Mouse (Mus musculus) adrenal gland, postnatal 36 days (tissue): Measurements from ENCODE around the gene Robo4. TPM values are rescaled to one million over a fixed set of nuclear protein-coding genes. Genes with fewer than 3 reads are reported as not detected.

ENCODE experiments used
- DNase-seq, 2 experiments: peaks; one replicate each; pipeline ENCODE4 v3.0.0; 2021; ENCODE audit warnings: mixed read lengths in 1 of 2
- total RNA-seq, 2 experiments: library from RNA; stranded (reverse); gene quantifications; 2 replicates each; pipeline ENCODE4 v1.2.3; 2021

The Robo4 gene
- total RNA-seq, 2 experiments from 2014 or later = 21.7 to 33.5 TPM

DNA sequence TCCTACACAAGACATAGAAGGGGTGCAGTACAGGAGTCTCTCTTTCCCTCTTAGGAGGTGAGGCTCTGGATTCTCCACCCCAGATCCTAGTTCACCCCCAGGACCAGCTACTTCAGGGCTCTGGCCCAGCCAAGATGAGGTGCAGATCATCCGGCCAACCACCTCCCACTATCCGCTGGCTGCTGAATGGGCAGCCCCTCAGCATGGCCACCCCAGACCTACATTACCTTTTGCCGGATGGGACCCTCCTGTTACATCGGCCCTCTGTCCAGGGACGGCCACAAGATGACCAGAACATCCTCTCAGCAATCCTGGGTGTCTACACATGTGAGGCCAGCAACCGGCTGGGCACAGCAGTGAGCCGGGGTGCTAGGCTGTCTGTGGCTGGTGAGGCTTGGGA is 804 bp downstream of the Robo4 start:
- no peak for DNase-seq

DNA sequence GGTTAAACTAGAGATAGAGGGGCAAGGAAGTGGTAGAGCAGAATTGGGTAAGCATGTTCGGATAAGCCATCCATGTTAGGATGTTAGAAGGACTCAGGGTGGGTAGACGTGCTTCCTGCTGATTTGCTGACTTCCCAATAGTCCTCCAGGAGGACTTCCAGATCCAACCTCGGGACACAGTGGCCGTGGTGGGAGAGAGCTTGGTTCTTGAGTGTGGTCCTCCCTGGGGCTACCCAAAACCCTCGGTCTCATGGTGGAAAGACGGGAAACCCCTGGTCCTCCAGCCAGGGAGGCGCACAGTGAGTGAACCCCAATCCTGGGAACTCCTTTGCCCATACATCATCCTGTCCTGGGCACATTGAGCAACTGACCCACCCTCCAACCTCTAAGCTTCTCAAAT is 1.3 kb downstream of the Robo4 start:
- no peak for DNase-seq

DNA sequence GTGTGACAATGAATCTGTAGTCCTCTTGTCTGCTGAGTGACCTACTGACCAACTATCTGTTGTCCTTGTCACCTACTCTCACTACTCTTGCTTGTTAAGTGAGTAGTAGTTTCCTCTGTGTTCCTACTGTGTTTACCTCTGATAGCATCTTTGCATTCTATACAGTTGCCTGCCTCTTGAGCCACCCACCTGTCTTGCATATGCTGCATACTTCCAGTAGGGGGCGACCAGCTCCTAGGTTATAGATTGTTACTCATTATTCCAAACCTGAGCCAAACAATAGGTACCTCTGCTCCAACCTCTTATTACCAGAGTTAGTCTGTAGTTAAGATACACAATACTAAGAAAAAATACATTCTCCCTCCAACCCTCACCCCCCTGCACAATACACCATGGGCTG is 4.7 kb downstream of the Robo4 start:
- DNase-seq = peak in 1 of 2 experiments; percentile 49

DNA sequence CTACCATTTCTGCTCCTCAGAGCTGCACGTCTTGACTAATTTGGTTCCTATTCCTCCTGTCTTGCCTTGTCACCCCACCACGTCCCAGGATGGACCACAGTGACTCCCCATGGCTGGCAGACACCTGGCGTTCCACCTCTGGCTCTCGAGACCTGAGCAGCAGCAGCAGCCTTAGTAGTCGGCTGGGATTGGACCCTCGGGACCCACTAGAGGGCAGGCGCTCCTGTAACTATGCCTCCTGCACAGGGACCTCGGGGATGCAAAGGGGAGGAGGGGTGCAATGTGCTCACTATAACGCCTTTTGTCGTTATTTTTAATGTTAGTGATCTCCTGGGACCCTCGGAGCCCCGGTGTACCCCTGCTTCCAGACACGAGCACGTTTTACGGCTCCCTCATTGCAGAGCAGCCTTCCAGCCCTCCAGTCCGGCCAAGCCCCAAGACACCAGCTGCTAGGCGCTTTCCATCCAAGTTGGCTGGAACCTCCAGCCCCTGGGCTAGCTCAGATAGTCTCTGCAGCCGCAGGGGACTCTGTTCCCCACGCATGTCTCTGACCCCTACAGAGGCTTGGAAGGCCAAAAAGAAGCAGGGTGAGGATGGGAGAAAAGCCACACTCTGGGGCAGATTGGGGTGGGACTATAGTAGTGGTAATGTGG is 6.3 kb downstream of the Robo4 start:
- no peak for DNase-seq

DNA sequence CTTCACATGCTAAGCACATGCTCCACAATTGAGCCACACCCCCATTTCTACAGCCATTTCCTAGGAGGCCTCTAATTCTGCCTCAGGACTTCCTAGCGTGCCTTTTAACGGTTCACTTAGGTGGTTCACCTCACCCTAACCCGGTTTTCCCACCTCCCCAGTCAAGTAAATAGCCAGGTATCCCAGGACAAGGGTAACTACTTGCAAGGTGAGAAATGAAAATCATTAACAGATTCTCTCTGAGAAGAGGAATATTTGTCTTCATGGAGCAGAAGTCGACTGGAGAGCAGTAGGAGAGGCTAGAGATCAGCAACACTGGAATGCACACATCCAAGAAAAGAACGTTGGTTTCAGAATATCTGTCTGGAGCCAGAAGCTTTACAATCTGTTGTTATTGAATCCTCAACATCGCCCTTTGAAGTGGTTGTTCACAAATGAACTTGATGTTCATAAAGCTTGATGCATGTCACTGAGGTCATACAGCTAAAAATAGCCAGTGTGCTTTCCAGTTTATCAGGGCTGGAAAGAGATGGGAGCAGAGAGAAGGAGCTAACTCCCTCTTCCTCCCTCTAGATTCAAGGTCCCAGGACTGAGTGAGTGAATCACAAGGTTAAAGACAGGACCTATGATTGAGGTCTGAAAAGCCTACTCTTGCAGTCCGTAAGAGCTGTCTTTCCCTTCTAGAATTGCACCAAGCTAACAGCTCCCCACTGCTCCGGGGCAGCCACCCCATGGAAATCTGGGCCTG is 8.2 kb downstream of the Robo4 start:
- DNase-seq = peak in 1 of 2 experiments; percentile 34

DNA sequence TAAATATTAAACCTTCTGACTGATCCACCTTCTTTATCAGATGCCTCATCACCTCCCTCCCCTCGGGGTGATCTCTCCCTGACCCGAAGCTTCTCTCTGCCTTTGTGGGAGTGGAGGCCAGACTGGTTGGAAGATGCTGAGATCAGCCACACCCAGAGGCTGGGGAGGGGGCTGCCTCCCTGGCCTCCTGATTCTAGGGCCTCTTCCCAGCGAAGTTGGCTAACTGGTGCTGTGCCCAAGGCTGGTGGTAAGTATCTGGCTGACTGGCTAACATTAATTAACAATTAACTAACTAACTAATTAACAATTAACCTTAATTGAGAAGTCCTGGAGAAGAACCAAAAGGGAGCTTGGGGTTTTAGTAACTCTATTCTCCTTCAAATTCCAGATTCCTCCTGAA is 11.3 kb downstream of the Robo4 start:
- no peak for DNase-seq

DNA sequence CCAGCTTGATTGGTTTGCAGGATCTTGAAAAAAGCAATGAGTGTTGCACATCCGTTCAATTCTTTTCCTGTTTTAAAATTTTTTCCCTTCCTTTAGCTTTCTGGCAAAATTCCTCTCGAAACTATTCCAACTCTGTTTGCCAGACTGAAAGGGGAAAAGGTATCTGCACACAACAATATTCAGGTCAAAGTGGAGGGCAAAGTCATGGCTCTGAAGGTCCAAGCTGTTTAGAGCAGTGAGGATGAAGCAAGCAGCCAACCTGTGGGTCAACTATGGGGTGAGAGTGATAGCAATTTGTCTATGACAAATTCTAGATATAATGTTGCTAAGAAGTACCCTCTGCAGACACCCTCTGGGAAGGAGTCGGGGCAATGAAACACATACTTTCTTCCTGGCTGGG is 13.0 kb downstream of the Robo4 start:
- no peak for DNase-seq

DNA sequence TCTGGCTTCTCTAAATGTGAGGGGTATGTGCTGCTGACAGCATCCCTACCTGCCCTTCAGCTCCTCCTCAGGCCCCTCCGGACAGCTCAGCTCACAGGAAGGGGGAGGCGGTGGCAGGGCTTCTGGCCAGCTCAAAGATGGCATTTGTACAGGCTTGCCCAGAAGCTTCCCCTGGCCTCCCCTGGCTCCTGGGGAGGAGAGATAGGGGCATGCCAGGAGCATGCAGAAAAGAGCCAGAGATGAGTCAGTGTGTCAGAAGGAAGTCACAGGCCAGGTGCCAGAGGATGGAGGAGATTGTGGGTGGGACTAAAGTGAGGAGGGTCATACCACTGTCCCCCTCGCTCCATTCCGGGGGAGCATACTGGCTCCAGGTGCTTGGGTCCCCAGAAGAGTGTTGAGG is 17.1 kb downstream of the Robo4 start:
- DNase-seq = no peak

DNA sequence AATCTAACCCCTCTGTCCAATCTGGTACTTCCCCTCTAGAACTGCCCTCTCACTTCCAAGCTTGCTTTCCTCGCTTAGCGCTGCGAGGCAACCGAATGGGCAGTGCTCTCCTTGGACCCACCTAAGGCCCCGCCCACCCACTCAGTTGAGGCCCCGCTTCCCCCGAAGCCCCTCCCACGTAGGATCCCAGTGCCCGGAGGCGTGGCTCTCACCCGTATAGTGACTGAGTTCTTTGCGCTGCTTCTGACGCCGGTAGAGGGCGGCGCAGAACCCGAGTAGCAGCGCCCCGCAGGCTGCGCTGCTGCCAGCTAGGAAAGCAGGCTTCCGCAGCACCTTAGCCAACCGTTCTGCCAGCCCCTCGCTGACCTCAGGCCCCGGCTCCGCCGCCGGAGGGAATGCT is 19.0 kb downstream of the Robo4 start:
- peak; percentile 88 to 93 for DNase-seq

DNA sequence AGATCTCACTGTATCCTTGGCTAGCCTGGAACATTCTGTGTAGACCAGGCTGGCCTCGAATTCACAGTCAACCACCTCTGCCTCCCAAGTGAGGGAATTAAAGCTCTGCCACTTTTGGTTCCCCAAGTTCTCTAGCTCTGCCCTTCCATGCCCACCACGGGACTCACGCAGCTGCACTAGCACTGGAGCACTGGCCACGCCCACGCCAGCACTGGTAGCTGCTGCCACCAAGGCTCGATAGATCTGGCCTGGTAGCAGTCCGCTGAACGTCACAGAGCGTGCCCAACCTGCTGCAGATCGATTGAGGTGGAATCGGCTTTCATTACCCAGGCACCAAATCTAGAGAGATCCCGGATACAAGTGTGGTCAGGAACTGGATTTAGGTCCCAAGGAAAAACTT is 19.5 kb downstream of the Robo4 start:
- peak; percentile 45 to 68 for DNase-seq

DNA sequence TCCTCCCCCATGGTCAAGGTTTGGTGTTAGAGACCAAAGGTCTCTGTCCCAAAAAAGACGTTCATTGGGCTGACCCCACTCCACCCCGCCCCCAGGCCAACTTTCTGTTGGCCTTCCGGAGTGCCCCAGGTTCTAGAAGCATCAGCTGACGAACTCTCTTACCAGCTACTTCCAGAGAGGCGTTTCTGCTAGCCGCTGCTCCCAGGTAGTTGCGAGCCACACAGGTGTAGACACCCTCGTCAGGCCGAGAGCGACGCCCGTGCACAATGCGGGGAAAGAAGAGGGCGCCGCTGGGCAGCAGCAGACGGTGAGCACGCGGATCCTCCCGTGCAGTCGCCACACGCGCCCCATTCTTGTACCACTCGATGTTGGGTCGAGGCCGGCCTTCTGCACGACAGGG is 27.6 kb downstream of the Robo4 start:
- DNase-seq = no peak

DNA sequence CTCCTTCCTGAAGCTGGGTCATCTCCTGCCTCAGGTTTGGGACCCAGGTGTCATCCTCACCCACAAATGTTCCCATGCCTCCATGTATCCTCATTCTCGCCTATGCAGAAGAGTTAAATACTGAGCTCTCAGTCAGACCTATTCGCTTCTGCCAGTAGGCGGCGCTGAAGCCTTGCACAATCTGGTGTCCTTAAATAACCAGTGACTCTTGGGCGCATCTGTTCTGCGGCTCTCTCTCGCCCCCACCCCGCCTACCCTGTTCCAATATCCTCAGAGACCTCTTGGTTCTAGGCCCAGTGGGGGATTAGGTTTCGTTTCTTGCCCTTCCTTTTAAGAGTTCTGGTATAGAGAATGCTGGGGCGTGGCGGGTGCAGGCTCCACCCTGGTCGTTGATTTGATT is 28.9 kb downstream of the Robo4 start:
- peak; percentile 86 to 88 for DNase-seq

DNA sequence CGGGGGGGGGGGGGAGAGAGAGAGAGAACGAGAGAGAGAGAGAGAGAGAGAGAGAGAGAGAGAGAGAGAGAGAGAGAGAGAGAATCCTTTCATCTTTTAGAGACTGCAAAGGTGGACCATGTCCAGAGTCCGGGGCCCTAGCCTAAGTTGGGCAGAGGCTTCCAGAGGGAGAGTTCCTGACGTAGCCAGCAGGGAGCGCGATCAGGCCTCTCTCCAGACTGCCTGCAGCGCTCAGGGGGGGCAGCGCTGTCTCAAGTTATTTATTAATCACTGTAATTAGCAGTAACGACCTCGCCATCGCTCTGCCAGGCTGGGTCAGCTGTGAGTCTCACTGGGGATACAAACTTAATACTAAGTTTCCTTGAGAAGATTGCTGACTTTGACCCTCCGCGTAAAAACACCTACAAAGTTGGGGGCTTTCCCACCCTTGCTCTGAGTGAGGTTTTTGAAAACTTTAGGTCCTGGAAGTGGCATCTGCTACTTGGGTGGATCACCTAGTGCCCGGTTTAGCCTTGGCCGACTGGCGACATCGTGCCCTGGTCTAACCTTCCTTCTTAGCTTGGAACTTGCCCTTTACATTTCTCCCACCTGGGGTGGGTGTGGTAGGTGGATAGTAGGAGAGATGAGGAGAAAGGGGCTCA is 30.4 kb downstream of the Robo4 start:
- peak; percentile 70 to 76 for DNase-seq

DNA sequence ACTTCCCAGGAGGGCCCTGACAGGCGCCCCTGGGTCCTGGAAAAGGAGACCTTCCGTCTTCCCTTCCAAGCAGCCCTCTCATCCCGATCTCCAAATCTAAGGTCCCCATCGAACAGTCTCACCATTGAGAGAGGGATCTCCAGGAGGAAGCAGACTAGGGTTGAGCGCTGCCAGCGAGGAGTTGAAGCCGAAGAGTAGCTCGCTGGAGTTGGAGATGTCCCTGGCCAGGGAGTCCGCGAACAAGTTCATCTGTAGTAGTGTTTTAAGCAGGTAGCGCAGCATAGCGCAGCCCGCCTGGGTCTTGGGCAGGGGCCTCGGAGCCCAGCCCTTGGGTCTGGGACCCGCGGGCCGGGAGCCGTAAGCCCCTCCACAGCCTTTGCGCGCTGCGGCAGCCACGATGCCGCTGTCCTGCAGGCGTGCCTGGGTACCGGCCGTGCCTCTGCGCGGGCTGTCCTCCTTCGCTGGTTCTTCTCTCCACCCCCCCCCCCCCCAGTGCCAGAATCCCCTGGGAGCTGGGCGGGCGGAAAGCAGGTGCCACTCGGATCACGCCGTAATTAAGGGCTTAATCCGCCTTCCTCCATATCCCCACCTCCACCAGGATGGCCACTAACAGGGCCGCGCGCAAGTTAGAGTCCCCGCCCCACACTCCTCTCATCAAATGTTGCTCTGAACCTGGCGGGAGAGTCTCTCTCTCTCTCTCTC is 31.2 kb downstream of the Robo4 start, which contains the start of gene Robo3:
Gene Robo3, minus strand, starts transcription at position 527 of the 702 bp plus-strand sequence.
- no peak for DNase-seq

DNA sequence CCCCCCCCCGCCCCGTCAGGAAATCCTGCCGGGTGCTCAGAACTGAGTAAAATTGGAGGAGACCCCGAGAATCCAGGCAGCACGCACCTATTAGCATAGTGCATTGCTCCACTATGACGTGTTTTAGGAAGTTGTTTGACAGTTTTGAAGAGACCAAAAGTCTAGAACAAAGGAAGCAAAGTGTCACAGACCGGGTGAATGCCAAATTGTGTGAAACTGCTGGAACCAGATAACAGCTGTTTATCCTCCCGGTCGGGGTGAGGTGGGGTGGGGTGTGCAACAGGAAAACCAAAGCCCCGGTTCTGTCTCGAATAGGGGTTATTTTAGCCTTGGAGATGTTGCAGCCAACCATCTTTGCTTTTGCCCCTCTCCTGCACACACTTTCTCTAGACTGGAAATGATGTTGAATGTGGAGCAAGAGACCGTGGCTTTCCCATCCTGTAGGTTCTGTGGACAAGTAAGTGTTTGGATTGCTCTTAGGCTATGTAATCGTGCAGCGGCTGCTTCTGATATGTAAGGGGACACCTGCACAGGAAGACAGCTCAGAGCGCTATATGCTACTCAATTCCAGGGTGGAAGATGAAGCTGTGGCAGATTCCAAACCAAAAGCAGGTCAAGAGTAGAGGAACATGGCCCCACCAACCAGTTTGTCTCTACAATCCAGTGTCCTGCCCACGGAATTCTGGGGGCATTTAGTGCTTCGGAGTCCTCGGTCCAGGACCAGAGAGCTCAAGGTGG is 32.3 kb downstream of the Robo4 start:
- no peak for DNase-seq

DNA sequence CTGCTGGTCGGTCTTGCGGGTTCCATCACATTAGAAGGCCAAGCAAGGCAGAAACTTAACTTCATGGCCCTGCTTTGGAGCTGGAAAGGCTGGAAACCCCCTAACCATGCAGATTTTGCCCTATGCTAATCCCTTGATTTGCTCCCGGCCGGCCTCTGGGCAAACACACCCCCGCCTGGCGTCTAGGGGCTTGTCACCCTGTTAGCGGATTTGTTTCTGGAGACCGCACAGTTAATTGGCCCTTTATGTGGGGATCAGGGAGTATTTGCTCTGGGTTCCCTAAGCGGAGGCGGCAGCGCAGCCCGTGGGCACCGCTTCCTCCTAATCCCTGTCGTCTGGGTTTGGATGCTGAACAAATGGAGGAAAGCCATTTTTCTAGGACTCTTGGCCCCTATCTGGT is 33.2 kb downstream of the Robo4 start:
- no peak for DNase-seq

DNA sequence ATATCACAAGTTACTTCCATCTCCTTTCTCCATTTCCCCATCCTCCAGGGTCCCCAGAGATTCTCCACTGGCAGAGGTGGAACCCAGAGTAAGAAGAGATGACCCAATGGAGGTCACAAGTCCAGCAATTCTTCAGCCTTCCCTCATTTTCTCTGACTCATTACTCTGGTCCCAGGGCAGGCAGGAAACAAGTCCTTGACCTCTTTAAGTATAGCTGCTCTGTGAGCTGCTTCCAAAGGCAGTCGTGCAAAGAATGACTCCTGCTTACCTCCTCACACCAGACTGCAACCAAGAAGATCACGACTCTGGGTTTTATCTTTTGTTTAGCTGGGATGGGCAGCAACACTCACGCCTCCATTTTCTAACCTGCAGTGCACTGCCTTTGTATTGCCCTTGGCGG is 33.9 kb downstream of the Robo4 start:
- DNase-seq = peak in 1 of 2 experiments; percentile 25

DNA sequence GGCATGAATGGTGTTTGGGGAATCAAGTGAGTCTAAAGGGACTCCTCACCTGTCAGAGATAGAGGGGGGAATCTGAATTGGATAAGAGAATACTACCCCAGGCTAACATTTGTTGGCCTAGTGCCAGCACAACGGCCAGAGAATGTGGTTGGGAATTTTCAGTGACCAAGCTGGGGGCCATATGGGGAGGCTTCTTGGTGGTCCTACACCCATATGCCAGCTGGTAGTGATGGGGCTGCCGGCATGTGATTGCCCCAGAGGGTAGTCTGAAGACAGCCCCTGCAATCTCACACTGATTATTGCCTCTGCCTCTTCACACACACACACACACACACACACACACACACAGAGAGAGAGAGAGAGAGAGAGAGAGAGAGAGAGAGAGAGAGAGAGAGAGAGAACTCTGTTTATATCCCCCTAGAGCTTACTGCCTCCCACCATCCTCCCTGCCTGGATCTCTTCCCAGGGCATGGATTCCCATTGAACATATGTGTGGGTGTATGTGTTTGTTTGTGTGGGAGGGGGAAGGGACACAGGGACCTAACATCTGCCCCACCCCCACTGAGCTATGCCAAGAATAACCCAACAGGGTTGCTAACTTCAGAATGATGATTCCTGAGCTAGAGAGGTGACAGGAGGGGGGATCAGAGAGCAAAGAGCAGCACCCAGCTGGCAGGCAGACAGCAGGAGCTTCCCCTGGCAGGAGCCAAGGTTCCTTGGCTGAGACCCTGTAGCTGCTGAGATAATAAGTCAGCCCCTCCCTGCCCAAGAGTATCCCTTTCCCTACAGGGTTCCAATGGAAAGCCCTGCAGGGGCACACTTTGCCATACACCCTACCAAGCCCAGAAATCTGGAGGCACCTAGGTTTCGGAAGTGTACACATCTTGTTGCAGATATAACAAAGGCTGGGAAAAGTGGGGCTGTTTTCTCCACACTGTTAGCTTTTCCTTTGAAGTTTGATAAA is 36.4 kb downstream of the Robo4 start:
- DNase-seq = no peak

DNA sequence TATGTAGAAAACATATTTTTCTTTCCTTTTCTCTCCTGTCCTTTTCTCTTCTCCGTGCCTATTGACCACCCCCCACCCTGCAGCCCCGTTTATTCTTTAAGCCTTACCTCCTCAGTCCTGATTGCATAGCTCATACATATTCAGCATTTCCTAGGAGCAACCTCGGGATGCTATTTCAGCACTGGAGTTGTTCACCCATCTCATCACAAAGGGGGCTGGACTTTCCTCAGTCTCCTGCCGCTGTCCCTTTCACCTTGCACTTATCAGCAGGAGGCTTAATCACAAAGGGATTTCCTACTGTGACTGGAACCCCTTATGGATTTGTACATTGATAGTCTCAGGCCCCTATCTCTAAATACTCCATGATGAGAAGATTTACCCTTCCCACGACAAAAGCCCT is 50.7 kb downstream of the Robo4 start:
- DNase-seq = no peak

DNA sequence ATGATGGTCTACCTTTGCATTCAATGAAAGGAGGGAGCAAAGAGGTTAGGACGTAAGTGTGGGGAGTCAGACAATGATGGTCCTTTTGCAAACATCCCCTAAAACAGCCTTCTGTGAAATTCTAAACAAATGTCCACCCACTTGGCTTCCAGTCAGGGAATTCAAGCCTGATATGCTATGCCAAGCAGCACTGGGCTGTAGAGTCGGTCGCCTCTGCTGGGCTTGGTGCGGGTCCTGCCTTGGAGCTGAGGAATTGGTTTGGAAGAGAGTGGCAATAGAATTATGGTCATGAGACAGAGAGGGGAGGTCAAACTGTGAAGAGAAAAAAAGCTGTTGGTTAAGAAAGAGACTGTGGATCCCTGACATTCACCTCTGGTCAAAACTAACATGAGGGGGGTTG is 51.6 kb downstream of the Robo4 start:
- DNase-seq = no peak

DNA sequence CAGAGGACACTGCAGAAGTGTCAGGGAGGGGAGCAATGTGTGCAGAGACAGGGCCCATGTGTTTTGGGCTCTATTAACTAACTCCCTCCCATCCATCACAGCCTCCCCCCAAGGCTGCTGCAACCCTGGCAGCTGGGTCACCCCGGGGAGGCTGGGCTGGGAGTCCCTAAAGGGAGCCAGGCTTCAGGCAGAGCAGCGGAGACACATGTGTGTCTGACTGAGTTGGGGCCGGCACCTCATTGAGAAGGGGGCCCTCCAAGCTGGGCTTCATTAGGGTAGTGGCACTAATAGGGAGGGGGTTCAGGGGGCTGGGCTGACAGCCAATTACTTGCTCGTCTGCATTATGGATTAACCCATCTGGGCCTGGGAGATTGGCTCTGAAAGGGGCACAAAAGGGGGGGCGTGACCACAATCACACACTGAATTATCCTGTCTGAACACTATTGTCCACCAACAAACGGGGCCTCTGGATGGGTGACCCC is 52.4 kb downstream of the Robo4 start:
- DNase-seq = no peak
